Mouse (Mus musculus): ENCODE results near the gene Kif24.
A peak's percentile ranks its signal among the peaks of the same experiment; 100 is the strongest.

The Kif24 gene

DNA sequence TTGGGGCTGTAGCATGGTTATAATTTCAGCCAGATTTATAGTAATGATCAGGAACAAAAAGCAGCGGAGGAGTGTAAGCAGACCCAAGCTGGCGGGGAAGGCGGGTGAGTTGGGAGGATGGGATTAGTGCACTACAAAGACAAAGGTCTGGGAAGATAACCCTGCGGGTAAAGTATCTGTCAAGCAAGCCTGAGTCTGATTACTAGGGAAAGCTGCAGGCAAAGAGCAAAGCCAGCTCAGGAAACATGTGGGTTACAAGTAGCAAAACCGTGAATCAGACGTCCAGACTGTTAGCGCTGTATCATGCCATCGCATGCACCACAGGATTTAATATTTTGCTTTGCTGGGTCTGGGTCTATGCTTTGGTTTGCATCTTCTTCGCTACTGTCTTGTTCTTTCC lies 58.1 kb downstream of the Kif24 start:
- DNase-seq (ENCODE audit: low spot score in 2 of 2): no peak

DNA sequence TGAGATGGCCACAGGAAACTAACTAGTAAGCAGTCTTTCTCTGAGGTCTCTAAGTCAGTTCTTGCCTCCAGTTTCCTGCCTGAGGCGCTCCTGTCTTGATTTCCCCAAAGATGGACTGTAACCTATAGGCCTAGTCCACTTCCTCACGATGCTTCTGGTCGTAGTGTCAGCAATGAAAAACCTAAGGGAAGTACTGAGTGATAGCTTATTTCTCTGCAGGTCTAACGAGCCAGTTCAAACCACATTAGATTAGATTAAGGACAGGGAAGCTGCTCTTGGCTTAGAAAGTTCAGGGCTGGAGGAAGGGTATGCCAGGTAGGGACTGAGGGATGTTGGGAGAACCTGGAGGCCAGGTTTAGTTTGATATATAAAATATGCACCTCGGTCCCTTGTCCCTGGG lies 63.1 kb downstream of the Kif24 start:
- no peak for DNase-seq (ENCODE audit: low spot score in 2 of 2)

DNA sequence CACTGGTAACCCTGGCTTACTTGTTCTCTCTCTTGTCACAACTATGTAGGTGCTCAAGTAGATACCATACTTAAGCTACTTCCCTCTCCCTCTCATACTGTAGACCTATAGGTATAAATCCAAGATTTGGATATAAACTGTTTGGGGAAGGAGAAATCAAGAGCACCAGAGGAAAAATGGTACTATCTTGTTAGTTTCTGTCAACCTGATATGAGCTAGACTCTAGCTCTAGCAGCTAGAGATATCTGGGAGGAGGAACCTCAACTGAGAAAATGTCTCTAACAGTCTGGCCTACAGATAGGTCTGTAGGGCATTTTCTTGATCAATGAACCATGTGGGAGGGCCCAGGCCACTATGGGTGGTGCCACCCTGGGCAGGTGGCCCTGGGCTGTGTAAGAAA lies 63.5 kb downstream of the Kif24 start:
- DNase-seq (ENCODE audit: low spot score in 2 of 2): no peak

DNA sequence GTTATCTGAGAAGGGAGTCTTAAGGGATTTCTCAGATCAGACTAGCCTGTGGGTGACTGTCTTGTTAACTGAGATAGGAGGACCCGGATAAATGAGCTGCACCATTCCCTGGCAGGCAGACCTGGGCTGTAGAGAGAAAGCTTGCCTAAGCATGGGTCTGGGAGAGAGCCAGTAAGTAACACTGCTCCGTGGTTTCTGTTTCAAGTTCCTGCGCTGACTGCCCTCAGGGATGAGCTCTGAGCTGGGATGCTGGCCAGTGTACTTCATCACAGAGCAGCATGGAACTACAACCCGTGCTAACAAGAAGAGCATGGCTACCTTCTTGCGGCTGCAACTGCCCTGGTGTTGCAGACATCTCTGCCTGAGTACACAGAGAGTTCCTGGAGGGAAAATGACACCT lies 64.8 kb downstream of the Kif24 start:
- DNase-seq (ENCODE audit: low spot score in 2 of 2): no peak

DNA sequence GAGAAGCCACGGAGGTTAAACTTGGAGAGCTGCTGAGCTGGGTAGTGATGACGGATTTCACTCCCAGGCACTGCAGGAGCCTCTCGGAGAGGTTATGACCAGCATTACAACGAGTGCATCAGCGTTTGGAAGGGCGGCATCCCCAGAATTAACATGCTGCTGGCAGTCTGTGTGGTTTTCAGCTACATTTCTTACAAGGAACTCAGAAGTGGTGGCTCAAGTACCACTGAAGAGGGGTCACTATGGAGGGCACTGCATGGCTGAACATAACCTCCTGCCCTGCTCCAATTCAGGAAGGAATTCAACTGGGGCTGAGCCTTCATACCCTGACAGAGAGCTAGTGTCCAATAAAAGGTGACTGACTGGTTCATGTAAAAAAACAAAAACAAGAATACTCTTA lies 66.3 kb downstream of the Kif24 start:
- no peak for DNase-seq (ENCODE audit: low spot score in 2 of 2)

DNA sequence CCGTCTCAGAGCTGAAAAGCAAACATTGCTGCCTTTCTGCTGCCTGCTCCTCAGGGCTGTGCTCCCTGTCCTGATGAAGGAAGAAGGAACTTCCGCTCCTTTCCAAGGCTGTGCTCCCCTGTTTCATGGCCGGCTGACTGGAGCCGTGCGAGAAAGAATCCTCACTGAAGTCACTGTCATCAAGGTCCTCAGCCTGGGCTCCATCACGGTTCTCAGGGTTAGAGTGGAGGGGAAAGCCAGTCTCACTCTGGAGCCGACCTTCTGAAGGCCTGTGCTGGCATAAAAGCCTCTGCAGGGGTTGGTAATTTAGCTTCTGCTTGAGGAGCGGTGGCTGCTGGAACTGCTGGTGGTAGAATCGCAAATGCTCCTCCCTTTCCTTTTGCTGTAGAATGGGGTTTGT lies 70.0 kb downstream of the Kif24 start:
- no peak for DNase-seq (ENCODE audit: low spot score in 2 of 2)

DNA sequence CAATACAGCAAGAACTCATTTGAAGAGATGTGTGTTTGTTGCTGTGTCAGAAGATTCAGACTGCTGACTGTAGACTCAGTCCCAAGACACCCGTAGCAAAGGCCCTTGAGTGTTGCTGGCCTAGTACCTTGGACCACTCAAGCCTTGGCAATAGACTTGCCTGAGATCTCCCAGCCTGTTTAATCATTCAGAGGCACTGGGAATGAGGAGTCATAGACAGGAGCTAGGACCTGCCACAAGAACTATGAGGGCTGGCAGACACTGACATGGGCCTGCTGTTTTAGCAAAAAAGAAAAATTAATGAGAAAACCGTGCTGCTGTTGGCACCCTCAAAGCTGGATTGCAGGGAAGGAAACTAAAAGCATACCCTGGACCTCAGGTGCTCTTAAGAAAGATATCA lies 73.7 kb downstream of the Kif24 start:
- no peak for DNase-seq (ENCODE audit: low spot score in 2 of 2)

DNA sequence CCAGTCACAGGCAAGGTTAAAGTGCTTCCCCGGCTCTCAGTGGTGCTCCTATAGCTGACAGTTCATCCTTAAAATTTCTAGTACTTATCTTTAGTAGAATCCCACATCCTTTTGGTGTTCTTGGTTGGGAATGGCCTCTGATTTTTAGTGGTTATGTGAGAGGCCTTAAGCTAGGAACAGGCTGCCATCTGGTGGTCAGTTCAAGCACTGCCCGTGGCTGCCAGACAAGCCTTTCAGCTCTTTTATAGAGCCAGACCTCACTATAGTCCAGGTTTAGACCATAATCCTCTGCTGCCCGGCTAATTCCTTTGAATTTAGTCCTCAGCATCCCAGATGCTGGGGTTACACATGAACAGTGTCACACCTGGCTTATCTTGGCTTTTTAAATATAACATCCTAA lies 74.6 kb downstream of the Kif24 start:
- peak; percentile 69 to 85 for DNase-seq (ENCODE audit: low spot score in 2 of 2)

DNA sequence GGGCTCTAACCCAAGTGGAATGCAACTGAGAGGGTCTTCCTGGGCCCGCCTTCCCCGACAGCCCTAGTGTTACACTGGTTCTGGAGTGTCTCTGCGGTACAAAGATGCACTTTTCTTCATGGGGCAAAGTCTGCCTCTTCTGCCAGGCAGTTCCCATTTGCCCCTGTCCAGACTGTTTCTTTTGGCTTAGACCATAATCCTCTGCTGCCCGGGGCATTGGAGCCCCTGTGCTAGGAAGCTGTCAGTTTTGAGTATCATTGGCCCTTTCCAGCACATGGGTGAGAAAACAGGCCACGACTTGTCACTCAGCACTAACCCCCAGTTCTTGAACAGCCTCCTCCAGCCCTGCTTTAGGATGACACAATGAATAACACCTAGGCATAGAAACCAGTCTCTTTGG lies 75.4 kb downstream of the Kif24 start:
- no peak for DNase-seq (ENCODE audit: low spot score in 2 of 2)

DNA sequence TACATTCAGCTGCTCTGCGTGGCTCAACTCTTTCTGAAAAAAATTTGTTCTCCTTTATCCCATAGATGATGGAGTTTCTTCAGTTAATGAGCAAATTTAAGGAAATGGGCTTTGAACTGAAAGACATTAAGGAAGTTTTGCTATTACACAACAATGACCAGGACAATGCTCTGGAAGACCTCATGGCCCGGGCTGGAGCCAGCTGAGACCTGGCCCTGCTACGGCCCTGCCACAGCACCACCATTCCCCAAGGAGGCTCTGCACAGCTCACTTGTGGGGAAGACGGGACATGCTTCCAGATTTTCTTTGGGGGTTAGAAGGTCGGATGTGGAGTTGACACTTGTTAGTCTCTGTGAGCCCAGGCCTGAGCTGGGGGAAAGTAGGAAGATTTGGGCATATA lies 76.1 kb downstream of the Kif24 start:
- DNase-seq (ENCODE audit: low spot score in 2 of 2): no peak

DNA sequence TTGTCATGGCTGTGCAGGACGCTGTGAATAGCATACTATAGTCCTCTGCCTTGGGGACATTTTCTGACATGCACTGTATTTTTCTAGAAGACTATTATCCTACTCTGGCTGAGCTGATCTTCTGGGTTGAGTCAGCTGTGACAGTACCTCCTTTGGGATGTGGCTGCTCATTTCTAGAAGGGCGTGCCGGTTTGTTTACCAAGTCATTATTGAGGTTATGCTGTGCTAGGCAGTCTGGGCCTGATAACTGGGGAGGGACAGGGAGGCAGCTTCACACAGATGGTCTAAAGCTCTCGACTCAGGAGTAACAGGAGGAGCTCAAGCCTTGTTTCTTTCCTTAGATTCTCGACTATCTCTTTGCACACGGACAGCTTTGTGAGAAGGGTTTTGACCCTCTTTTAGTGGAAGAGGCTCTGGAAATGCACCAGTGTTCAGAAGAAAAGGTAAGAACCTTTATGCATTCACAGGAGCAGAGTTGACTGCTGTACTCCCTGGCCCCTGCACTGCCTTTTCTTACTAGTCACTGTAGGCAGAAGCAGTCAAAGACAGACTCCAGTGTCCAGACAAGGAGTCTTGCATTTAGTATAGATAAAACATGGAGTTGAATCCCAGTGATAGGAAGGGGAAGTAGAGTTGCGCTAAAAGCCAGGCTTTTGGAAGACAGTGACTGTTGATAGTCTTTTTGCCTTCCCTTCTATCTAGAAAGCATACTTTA lies 76.8 kb downstream of the Kif24 start:
- no peak for DNase-seq (ENCODE audit: low spot score in 2 of 2)

DNA sequence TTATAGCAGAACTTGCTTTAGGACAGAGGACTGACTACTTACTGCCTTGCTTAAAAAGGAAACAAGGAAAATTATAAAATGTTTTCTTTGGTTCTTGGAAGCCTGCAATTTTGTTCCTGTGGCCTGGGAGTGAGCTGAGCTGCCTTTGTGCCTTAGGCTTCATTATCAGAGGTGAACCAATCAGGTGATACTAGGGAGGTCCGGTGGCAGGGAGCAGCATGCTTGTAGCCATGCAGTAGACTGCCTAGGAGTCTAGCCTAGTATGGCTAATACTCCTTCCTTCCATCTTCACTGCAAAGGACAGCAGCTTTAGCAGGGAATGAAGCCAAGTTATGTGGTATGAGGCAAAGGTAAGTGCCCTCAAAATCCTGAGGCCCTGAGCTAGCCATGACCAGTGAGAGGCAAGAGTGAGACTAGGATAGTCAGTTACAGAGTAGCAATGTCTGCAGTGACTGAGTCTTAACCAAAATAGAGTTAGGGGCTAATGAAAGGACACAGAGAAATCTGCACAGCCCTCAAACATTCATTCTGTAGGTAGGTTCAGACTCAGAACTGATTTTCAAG lies 78.2 kb downstream of the Kif24 start:
- DNase-seq (ENCODE audit: low spot score in 2 of 2): no peak

DNA sequence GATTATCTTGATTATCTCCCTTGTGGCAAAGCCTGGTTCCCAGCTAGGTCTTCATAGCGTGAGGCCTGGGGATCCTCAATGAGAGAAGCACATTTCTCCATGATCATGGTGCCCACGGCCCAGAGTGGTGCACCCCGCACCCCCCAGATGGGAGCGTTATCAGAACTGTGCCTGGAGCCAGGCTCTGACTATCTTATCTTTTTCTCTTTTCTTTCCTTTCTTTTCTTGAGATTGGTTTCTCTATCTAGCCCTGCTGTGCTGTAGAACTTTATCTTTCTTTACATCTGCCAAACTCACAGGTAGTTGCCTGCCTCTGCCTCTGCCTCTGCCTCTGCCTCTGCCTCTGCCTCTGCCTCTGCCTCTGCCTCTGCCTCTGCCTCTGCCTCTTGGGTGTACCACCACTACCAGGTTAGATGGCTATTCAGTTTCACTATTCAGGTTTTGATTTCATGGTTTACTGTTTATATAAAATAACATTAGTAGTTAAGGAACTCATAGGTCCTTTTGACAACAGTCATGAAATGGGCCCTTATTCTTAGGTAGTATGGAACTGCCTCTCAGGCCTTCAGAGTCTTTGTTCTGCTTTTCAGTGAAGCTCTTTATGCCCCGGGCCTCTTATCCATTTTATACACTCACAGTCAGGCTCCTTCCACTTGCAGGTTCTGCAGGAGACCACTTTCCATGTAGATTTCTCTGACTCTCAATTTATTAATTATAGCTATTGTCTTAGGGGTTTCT lies 83.3 kb downstream of the Kif24 start:
- no peak for DNase-seq (ENCODE audit: low spot score in 2 of 2)

DNA sequence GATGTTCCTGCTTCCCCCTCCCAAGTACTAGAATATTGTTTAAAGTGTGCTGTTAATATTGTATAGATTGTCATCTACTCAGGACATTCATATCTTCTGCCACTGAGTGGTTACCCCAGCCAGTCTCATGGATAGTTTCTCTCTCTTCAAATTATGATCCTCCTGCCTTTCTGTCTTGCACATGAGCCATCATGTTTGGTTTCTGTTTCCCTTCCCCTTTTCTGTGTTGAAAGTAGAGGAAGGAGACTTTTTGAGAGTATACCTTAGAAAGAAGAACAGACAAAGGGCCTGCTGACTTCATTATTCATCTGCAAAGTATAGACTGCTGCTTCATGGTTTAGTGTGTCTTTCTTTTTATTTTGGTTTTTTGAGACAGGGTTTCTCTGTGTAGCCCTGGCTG lies 87.1 kb downstream of the Kif24 start:
- DNase-seq (ENCODE audit: low spot score in 2 of 2): no peak

DNA sequence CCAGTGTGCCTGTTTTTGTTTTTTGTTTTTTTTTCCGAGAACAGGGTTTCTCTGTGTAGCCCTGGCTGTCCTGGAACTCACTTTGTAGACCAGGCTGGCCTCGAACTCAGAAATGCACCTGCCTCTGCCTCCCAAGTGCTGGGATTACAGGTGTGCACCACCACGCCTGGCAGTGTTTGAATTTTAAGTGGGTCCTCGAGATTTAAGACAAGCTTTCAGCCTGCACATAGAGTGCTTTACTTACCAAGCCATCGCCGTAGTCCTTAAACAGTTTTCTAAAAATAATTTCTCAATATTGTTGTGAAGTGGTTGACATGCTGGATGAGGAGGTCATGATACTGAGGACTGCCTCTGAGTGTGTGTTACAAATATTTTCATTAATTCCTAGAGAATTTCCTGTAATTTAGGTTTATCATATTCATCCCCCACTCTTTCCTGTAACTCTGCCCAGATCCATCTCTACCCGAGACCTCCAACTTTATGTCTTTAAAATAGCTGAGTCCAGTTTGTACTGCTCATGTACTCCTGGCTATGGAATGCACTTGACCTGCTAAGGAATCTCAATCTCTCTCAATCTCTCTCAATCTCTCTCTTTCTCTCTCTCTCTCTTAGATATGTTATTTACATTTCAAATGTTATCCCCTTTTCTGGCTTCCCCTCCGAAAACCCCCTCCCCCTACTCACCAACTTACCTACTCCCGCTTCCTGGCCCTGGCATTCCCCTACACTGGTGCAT lies 94.8 kb downstream of the Kif24 start:
- DNase-seq (ENCODE audit: low spot score in 2 of 2): no peak

DNA sequence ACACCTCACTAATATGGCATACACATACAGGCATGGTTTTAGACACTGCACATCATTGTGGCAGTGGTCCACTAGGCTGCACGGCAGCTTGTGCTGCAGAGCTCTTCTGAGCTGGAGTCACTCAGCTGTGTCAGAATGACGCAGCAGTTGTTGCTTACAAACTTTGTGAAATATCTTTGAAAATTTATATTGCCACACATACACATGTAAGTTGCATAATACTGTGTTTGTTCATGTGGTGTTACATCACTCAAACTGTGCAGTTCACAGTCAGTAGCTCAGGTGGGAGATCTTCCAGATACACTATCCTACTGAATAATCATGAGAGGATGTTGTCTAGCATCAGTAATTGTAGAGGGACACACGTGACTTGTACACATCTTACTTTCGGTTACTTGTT lies 96.5 kb downstream of the Kif24 start:
- DNase-seq (ENCODE audit: low spot score in 2 of 2): no peak

DNA sequence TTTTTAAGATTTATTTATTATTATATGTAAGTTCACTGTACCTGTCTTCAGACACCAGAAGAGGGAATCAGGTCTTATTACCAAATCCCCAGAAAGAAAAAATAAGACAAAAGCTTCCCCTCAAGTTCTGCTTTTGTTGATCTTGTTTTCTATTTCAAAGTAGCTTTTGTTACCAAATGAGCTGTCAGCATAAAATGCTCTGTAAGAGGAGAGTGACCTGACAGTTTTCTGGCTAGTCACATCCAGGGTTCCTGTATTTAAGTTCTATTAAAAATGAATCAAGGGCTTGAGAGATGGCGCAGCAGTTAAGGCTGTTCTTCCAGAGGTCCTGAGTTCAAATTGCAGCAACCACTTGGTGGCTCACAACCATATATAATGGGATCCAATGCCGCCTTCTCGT lies 103.6 kb downstream of the Kif24 start:
- no peak for DNase-seq (ENCODE audit: low spot score in 2 of 2)

DNA sequence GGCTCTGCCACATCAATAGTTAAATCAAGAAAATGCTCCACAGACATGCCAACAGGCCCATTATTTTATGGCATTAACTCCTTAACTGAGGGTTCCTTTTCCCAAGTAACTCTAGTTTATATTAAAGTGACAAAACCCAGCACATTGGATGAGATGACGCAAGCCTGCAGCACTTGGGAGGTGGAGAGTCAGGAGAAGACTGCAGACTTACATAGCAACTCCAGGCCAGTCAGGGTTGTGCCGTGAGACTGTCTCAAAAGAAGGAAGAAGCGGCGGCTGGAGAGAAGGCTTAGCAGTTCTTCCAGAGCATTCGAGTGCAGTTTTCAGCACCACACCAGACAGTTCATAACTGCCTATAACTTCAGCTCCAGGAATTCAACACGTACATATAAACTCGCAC lies 105.3 kb downstream of the Kif24 start:
- no peak for DNase-seq (ENCODE audit: low spot score in 2 of 2)

DNA sequence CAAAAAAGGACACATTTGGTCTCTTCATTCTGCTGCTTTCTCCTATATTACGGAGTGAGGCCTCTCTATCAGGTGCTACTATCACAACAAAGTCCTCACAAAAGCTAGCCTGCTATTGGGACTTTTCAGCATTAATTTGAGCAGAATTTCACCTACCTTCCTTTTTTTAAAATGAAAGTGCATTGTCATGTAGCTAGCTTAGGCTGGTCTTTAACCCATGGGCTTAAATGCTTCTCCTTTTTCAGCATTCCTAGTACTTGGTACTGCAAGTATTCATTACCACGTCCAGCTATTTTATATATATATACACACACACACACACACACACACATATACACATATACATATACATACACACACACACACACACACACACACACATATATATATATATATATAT lies 106.0 kb downstream of the Kif24 start:
- DNase-seq (ENCODE audit: low spot score in 2 of 2): no peak

DNA sequence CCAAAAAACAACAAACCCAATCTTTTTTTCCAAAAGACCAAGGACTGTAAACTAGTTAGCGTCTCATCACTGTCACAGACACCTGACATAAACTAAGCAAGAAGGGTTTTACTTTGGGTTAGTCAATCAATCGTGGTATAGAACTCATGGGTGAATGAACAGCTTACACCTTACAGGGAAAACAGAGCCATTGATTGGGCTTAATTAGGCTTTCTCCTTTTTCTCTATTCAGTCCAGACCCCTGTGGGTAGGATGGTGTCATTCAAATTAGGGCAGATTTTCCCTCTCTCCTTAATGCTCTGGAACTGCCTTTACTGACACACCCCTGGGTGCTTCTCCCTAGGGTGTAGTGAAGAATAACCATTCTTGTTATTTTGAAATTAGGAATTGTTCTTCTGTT lies 107.5 kb downstream of the Kif24 start:
- no peak for DNase-seq (ENCODE audit: low spot score in 2 of 2)

DNA sequence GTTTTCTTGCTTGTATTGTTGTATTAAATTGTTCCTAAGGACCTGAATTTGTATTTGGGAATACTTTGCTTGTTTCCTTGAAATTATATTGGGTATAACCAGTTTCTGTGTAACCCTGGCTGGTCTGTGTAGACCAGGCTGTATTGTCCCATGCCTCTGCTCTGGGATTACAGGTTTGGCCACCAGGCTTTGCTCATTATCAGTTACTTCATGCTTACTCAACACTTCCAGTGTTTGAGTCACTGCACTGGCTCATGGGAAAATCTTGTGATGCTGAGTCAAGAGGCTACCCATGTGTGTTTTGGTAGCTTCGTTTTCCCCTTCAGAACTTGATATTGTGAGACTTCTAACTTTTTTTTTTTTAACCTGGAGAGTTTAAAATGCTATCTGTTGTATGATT lies 111.4 kb downstream of the Kif24 start:
- DNase-seq (ENCODE audit: low spot score in 2 of 2): no peak

DNA sequence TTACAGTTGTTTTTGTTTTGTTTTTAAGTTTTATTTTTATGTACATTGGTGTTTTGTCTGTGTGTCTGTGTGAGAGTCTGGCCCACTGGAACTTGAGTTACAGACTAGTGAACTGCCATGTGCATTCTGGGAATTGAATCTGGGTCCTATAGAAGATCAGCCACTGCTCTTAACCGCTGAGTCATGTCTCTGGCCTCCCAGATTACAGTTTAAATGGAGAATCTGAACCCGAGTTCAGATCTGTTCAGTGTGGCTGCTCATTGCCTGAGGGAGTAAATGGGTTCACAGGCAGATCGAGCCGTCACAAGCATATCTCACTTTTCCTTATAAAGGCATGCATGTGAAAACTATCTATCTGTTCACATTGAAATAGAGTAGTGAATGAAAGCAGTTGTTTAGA lies 111.9 kb downstream of the Kif24 start:
- DNase-seq (ENCODE audit: low spot score in 2 of 2): no peak

DNA sequence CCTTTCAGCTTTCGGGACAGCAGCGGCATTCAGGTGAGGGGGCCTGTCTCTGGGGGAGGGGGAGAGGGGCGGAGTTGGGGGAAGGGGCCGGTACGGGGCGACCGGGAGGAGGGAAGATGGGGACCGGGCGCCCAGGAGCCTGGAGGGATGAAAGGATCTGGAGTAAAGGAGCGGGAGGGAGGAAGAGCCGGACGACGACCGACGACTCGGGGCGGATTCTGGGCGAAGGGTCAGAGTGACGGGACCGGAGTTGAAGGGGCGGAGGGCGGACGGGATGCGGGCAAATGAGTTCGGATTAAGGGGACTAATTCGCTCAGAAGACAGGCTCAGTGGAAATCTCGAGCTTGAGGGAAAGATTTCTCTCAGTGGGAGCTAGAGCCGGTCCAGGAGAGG lies 115.5 kb downstream of the Kif24 start:
- peak in 1 of 2 experiments; percentile 64 for DNase-seq (ENCODE audit: low spot score in 2 of 2)
